Mouse (Mus musculus) heart, adult 2 months (tissue): Measurements from ENCODE around the gene Fnip1.

Source experiments
- CTCF ChIP-seq: fragments of 200-600 bp; IDR thresholded peaks from 2 replicates; pipeline ENCODE4 v1.8.1; 2022; ENCODE audit warnings: antibody characterized with exemption, mild to moderate bottlenecking, moderate library complexity
- EP300 ChIP-seq: fragments of 200-500 bp; IDR thresholded peaks from 2 replicates; pipeline ENCODE4 v1.6.1; 2011; ENCODE audit warnings: low read depth, low read length, control low read depth; ENCODE audit not compliant: insufficient read depth
- POLR2A ChIP-seq: fragments of 200-500 bp; IDR thresholded peaks from 2 replicates; pipeline ENCODE4 v1.6.1; 2011; ENCODE audit warnings: mild to moderate bottlenecking, low read depth, low read length, control low read depth; ENCODE audit not compliant: insufficient read depth

- TF ChIP-seq CTCF (no peak), POLR2A (no peak), EP300 (no peak)
Observed at GRCm38 (mm10) chr11:54438366-54438781, 375 bp downstream of the Fnip1 start.
